Mouse (Mus musculus) retina, adult 2 months (tissue): Measurements from ENCODE around the gene Hps5.

Source experiments
- DNase-seq: peaks from one replicate; pipeline ENCODE4 v3.0.0-alpha.2; 2012; ENCODE audit warnings: low read depth, low spot score

Hps5 gene

GRCm38 (mm10) chr7:46738561-46739460 is 57.1 kb downstream of the Hps5 start:
- DNase-seq, result no peak

GRCm38 (mm10) chr7:46734983-46735382 is 60.9 kb downstream of the Hps5 start:
- DNase-seq, result no peak

GRCm38 (mm10) chr7:46732458-46732857 is 63.4 kb downstream of the Hps5 start, which contains the start of gene Saa4:
Gene Saa4 (minus strand): TSS chr7:46732603.
- DNase-seq, result no peak

DNA sequence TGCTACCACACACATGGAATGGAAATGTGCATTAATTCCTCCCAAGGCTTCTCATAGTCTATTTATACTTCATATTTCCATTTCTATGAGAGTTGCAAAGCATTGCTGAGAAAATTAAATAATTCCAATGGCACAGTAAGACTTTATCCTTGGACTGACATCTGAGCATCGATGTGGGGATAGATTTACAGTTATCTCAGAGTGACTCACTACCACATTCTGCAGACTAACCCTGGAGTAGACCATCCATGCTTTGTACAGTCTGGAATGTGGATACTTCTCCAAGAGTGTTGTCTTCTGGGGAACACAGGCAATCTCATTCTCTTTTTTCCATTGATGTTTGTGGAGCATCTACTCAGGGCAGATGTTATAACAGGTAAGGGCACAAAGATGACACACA is 68.3 kb downstream of the Hps5 start:
- no peak for DNase-seq

DNA sequence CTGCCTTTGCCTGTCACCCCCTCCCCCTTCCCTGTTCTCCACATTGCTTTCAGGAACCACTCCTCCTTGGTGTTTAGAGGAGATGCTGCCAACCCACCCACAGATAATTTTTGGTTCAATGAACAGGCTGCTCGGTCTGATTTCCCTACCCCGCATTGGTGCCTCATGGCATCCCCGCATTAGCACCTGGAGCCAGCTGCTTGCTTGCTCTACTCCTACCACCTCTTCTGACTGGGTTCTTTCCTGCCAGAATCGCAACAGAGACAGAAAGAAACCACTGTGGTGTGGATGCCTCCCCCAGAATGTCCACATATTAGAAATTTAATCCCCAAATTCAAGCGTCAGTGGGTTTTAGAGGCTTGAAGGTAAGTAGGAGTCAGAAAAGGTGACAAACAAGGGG is 71.5 kb downstream of the Hps5 start:
- DNase-seq, result no peak

- no peak for DNase-seq
These were observed 72.0 kb downstream of the Hps5 start for GRCm38 (mm10) chr7:46723849-46724248.

DNA sequence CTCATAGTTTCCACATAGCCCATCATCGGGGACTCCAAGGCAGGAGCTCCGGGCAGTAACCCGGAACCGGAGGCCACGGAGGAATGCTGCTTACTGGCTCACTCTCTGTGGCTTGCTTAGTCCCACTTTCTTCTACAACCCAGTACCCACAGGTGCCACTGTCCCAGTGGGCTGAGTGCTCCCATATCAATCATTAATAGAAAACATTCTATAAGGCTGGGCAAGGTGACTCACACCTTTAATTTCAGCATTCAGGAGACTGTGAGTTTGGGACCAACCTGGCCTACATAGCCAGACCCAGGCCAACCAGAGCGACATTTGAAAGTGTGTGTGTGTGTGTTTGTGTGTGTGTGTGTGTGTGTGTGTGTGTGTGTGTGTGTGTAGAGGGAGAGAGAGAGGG is 72.5 kb downstream of the Hps5 start:
- no peak for DNase-seq

GRCm38 (mm10) chr7:46720460-46720859 is 75.4 kb downstream of the Hps5 start:
- no peak for DNase-seq

DNA sequence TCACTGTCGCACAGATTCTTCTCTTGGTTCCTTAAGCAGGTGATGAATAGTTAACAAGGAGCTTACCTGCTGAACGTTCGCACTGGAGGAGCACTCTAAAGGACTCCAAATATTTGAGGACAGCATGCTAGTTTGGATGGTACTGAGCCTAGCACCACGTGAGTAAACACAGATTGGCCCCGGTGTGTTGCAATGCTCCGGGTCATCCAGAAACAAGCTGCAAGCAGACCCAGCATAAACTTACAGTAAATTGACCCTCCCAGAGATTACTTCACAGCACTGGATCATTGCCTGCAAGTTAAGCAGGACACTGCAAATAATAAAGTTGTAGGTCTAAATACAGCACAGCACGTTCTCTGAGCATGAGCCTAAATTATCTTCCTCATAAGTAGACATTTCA is 76.3 kb downstream of the Hps5 start:
- DNase-seq, result no peak

DNA sequence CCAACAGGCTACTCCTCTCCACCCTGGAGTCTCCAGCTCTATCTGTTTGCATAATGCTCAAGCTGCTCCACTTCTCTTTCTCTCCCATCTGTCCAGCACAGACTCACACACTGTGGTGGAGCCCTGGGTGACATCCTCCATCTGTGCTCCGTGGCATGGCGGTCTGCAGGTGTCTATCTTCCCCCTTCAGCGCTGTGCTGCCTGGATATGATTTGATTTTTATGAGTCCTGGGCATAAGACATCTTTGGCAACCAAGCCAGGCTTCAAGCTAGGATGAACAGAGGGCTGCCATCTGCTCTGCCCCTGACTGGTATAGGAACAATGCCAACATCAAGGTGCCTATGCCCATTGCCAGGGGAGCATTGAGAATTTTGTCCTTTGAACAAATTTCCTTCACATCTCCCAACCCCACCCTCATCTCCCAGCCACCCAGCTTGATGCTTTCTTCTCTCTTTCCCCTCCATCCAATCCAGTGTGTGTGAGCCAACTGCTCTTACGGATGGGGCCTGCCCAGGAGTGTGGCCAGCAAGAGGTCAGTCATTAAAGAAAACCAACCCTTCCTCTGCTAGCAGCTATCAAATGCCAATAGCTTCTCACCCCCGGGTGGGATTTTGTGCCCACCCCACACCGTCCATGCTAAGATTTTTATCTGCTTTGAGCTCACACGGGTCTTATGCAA is 77.1 kb downstream of the Hps5 start:
- no peak for DNase-seq

DNA sequence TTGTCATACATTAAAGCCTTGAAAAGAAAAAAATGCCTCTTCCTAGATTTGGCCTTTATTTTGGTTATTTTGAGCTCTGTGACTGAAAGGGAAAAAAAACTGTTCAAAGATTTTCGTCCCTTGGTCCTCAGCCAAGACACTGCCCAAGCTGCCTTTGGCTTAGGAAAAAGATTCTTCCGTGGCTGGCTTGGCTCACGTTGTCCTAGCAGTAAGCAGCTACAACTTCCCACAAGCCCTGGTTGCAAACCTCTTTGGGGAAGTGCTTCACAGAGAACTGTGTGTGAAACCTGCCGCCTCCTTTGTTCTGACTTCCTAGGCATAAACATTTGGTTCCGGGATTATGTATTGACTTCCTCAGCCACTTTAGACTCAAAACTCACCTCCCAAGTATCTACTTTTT is 79.0 kb downstream of the Hps5 start:
- DNase-seq, result no peak

GRCm38 (mm10) chr7:46715600-46715999 is 80.3 kb downstream of the Hps5 start, which contains the start of gene Saa3:
Gene Saa3 (minus strand): TSS chr7:46715700.
- no peak for DNase-seq

DNA sequence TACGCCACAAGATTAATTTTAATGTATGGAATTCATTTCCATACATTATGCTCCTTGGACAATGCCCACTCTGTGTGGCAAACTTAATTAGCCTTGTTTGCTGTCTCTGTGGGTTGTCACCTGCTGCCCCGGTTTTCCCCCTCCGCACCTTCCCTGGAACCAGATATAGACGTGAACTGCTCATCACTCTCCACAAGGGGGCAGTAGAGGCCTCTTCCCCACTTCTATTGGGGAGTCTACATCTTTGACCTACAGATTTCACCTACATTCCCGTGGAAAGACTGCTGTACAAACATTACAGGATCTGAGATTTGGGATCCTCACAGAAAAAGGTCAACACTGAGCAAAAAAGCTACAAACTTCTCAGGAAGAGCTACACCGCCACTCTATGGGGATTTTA is 81.3 kb downstream of the Hps5 start:
- peak; percentile 53 for DNase-seq

- no peak for DNase-seq
These were observed 83.6 kb downstream of the Hps5 start for GRCm38 (mm10) chr7:46712250-46712649.
